Mouse (Mus musculus): ENCODE results near the gene Actr1a. TPM values are rescaled to one million over a fixed set of nuclear protein-coding genes. Genes with fewer than 3 reads are reported as not detected.
A peak's percentile ranks its signal among the peaks of the same experiment; 100 is the strongest.

The Actr1a gene
- polyA plus RNA-seq, 1 experiment from 2014 or later: 141 TPM

- DNase-seq (ENCODE audit: low spot score): peak; percentile 91
Measured at GRCm38 (mm10) chr19:46328081-46329030, 67.2 kb downstream of the Actr1a start, which contains the start of gene Fbxl15. TSS of gene Fbxl15 (plus strand) at chr19:46328184.

GRCm38 (mm10) chr19:46327531-46328064 lies 68.0 kb downstream of the Actr1a start:
- DNase-seq (ENCODE audit: low spot score): no peak

MicroRNAs encoded within 50 kb of the gene (microRNA counts, 519-probe panel; counts per million panel counts)
- 473 counts per million, percentile 71 among the panel's probes with 10 or more counts for microRNA mmu-miR-146b

Small RNAs within 50 kb of the gene (microRNA-seq; reads per million reads assigned to microRNA genes)
- 2.1 reads per million for gene Mir146b (ENCODE audit: borderline number of aligned reads)

Other genes starting within 250 kb of the Actr1a start
- gene Pitx3, start 247.4 kb downstream of the Actr1a start, polyA plus RNA-seq (2015; fragmentation: Nextera tagmentation; extraction: Ambion mirVana): not detected in 2 replicates
- 28.6 and 28.7 TPM in 2 replicates for gene Gbf1, start 243.2 kb downstream of the Actr1a start, polyA plus RNA-seq (2015; fragmentation: Nextera tagmentation; extraction: Ambion mirVana)
- 29.1 and 31.3 TPM in 2 replicates for gene Nfkb2, start 91.4 kb downstream of the Actr1a start, polyA plus RNA-seq (2015; fragmentation: Nextera tagmentation; extraction: Ambion mirVana)
- 4.6 and 5.3 TPM in 2 replicates for gene Psd, start 68.6 kb downstream of the Actr1a start, polyA plus RNA-seq (2015; fragmentation: Nextera tagmentation; extraction: Ambion mirVana)
- 8.3 and 9.1 TPM in 2 replicates for gene Fbxl15, start 67.6 kb downstream of the Actr1a start, polyA plus RNA-seq (2015; fragmentation: Nextera tagmentation; extraction: Ambion mirVana)
- gene Cuedc2, start 57.0 kb downstream of the Actr1a start, polyA plus RNA-seq (2015; fragmentation: Nextera tagmentation; extraction: Ambion mirVana): 152 and 155 TPM in 2 replicates
- 7.5 and 8.1 TPM in 2 replicates for gene Mfsd13a, start 54.6 kb downstream of the Actr1a start, polyA plus RNA-seq (2015; fragmentation: Nextera tagmentation; extraction: Ambion mirVana)
- gene 2310034G01Rik, start 45.4 kb downstream of the Actr1a start, polyA plus RNA-seq (2015; fragmentation: Nextera tagmentation; extraction: Ambion mirVana): 1.1 and 1.5 TPM in 2 replicates
- 20.7 and 21.0 TPM in 2 replicates for gene Sufu, start 1.1 kb upstream of the Actr1a start, polyA plus RNA-seq (2015; fragmentation: Nextera tagmentation; extraction: Ambion mirVana)
- 20.4 and 23.6 TPM in 2 replicates for gene Trim8, start 106.0 kb upstream of the Actr1a start, polyA plus RNA-seq (2015; fragmentation: Nextera tagmentation; extraction: Ambion mirVana)
- 47.5 and 52.3 TPM in 2 replicates for gene Arl3, start 177.4 kb upstream of the Actr1a start, polyA plus RNA-seq (2015; fragmentation: Nextera tagmentation; extraction: Ambion mirVana)
- gene Sfxn2, start 177.6 kb upstream of the Actr1a start, polyA plus RNA-seq (2015; fragmentation: Nextera tagmentation; extraction: Ambion mirVana): 13.9 and 16.9 TPM in 2 replicates
- 29.9 and 37.8 TPM in 2 replicates for gene Wbp1l, start 203.3 kb upstream of the Actr1a start, polyA plus RNA-seq (2015; fragmentation: Nextera tagmentation; extraction: Ambion mirVana)

Measured in thymus, postnatal 0 days (tissue).